Mouse (Mus musculus) liver, adult 2 months (tissue): ENCODE results near the gene Gfra1.

ENCODE experiments used
- CTCF ChIP-seq: fragments of 200-500 bp; IDR thresholded peaks from 2 replicates; pipeline ENCODE4 v1.5.1; 2011; ENCODE audit warnings: low read depth, low read length, control low read depth
- POLR2A ChIP-seq: fragments of 200-500 bp; IDR thresholded peaks from 2 replicates; pipeline ENCODE4 v1.6.1; 2011; ENCODE audit warnings: low read length, control low read depth; ENCODE audit not compliant: insufficient read depth; ENCODE audit errors: extremely low read depth

GRCm38 (mm10) chr19:58383273-58383672 is 72.4 kb downstream of the Gfra1 start:
- TF ChIP-seq CTCF: no peak
- TF ChIP-seq POLR2A: no peak
